Mouse (Mus musculus) hindbrain, embryonic 10.5 days (tissue): Measurements from ENCODE around the gene Sephs1. TPM values are rescaled to one million over a fixed set of nuclear protein-coding genes. Genes with fewer than 3 reads are reported as not detected.

ENCODE experiments used
- DNase-seq: peaks from one replicate; pipeline ENCODE4 v3.0.0-alpha.2; 2017; ENCODE audit warnings: low spot score
- H3K27ac ChIP-seq: fragments of 300-500 bp; sonication (generic); 2 replicates; pipeline ENCODE4 v1.5.1; 2016; ENCODE audit warnings: mild to moderate bottlenecking, moderate library complexity
- H3K27me3 ChIP-seq: fragments of 300-500 bp; sonication (generic); 2 replicates; pipeline ENCODE4 v1.6.1; 2016; ENCODE audit warnings: mild to moderate bottlenecking; ENCODE audit not compliant: poor library complexity, insufficient read depth, severe bottlenecking
- H3K36me3 ChIP-seq: fragments of 300-500 bp; sonication (generic); 2 replicates; pipeline ENCODE4 v1.6.1; 2016; ENCODE audit warnings: mild to moderate bottlenecking, moderate library complexity
- H3K4me1 ChIP-seq: fragments of 300-500 bp; sonication (generic); replicated peaks from 2 replicates; pipeline ENCODE4 v1.6.1; 2016; ENCODE audit warnings: mild to moderate bottlenecking
- H3K4me3 ChIP-seq: fragments of 300-500 bp; sonication (generic); 2 replicates; pipeline ENCODE4 v1.5.1; 2016; ENCODE audit warnings: mild to moderate bottlenecking, moderate library complexity
- H3K9me3 ChIP-seq: fragments of 300-500 bp; sonication (generic); 2 replicates; pipeline ENCODE4 v1.6.1; 2016; ENCODE audit warnings: mild to moderate bottlenecking, moderate library complexity
- whole genome bisulfite sequencing: fragments of 180-500 bp; shearing (Covaris S2); methylation state at CpG from one replicate; pipeline ENCODE4 v1.1.7; 2016; 5-methylcytosine and 5-hydroxymethylcytosine counted together
- polyA plus RNA-seq: library from polyadenylated mRNA; unstranded; fragments of >200 nt; fragmentation: Nextera tagmentation; extraction: Ambion mirVana; gene quantifications from 2 replicates; pipeline ENCODE4 v1.2.1, GENCODE M21; 2016

Gene Sephs1
- polyA plus RNA-seq, 1 experiment from 2014 or later: 109 TPM

- no peaks in the 10 kb centered on the region for H3K36me3 ChIP-seq
- H3K4me1 ChIP-seq: no peaks in the 10 kb centered on the region
- WGBS: 83% methylated on average over 2 of the region's 2 CpGs
- no peak overlapping the region for H3K4me3 ChIP-seq
- DNase-seq: no peak
- no peak overlapping the region for H3K27ac ChIP-seq
- H3K9me3 ChIP-seq: no peaks in the 10 kb centered on the region
- H3K27me3 ChIP-seq: no peaks in the 10 kb centered on the region
Observed at GRCm38 (mm10) chr2:4950986-4951385, 69.6 kb downstream of the Sephs1 start.

GRCm38 (mm10) chr2:4954216-4954760 lies 72.9 kb downstream of the Sephs1 start:
- Histone ChIP-seq H3K9me3 (no peaks in the 10 kb centered on the region), H3K27me3 (no peaks in the 10 kb centered on the region), H3K36me3 (no peaks in the 10 kb centered on the region), H3K4me3 (no peak overlapping the region), H3K4me1 (no peaks in the 10 kb centered on the region), H3K27ac (no peak overlapping the region)
- 83% methylated on average over 6 of the region's 6 CpGs for WGBS
- DNase-seq: no peak

GRCm38 (mm10) chr2:4958039-4958438 lies 76.7 kb downstream of the Sephs1 start:
- WGBS: 89% methylated on average over 12 of the region's 12 CpGs
- no peaks in the 10 kb centered on the region for H3K9me3 ChIP-seq
- no peak overlapping the region for H3K4me3 ChIP-seq
- H3K4me1 ChIP-seq: no peaks in the 10 kb centered on the region
- no peak overlapping the region for H3K27ac ChIP-seq
- no peaks in the 10 kb centered on the region for H3K36me3 ChIP-seq
- DNase-seq: no peak
- no peaks in the 10 kb centered on the region for H3K27me3 ChIP-seq

Other genes with a start within 250 kb of the Sephs1 start
- 36.1 and 39.9 TPM in 2 replicates for gene Prpf18, start 229.5 kb upstream of the Sephs1 start, polyA plus RNA-seq
- gene Bend7, start 163.7 kb upstream of the Sephs1 start, polyA plus RNA-seq: 2.8 and 3.3 TPM in 2 replicates
- gene Phyh, start 37.5 kb downstream of the Sephs1 start, polyA plus RNA-seq: 37.3 and 37.5 TPM in 2 replicates
- gene Ucma, start 94.6 kb downstream of the Sephs1 start, polyA plus RNA-seq: 0.21 TPM in 1 of 2 replicates, not detected in the other
- gene Mcm10, start 131.2 kb downstream of the Sephs1 start, polyA plus RNA-seq: 46.0 and 62.4 TPM in 2 replicates
- 3.7 and 5.2 TPM in 2 replicates for gene Optn, start 182.5 kb downstream of the Sephs1 start, polyA plus RNA-seq